Mouse (Mus musculus) spleen, adult 2 months (tissue): ENCODE results near the gene Zfp111.

Experiments used
- CTCF ChIP-seq: fragments of 200-500 bp; IDR thresholded peaks from 2 replicates; pipeline ENCODE4 v1.5.1; 2011; ENCODE audit warnings: mild to moderate bottlenecking, inconsistent platforms; ENCODE audit not compliant: insufficient read depth, insufficient read length, insufficient replicate concordance; ENCODE audit errors: extremely low read depth
- POLR2A ChIP-seq: fragments of 200-500 bp; IDR thresholded peaks from 2 replicates; pipeline ENCODE4 v1.6.1; 2011; ENCODE audit warnings: low read depth, low read length, inconsistent platforms

DNA sequence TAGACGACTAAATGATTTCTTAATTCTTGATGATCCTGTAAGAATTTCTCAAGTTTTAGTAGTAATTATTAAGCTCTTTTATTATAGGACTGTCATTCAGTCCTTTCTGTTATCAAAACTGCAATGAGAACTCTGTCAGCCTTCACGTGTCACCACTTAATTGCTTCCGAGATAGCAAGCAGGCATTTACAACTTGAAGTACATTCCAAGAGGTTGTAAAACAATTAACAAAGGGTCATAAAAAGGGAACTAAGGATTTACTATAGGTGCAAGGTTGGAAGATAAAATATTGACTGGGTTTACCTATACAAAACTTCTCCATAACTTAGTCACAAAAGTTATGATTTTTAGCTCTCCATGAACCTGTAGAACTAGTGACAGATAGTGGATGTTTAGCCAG is 18.1 kb downstream of the Zfp111 start:
- TF ChIP-seq POLR2A (no peak), CTCF (no peak)
